Mouse (Mus musculus) embryonic fibroblast, embryonic 13.5 days (primary cell): ENCODE data around the gene Fezf2. TPM values are rescaled to one million over a fixed set of nuclear protein-coding genes. Genes with fewer than 3 reads are reported as not detected.
A peak's percentile ranks its signal among the peaks of the same experiment; 100 is the strongest.

Experiments
- H3K27ac ChIP-seq: 2 replicates; pipeline ENCODE4 v1.5.1; 2012; ENCODE audit warnings: low read length, control low read depth, inconsistent platforms; ENCODE audit not compliant: insufficient read depth
- H3K4me1 ChIP-seq: 2 replicates; pipeline ENCODE4 v1.6.1; 2011; ENCODE audit warnings: low read length; ENCODE audit not compliant: control insufficient read depth, insufficient read depth
- H3K4me3 ChIP-seq: 2 replicates; pipeline ENCODE4 v1.5.1; 2011; ENCODE audit warnings: mild to moderate bottlenecking, control low read depth, low read length; ENCODE audit not compliant: insufficient read depth
- CTCF ChIP-seq: IDR thresholded peaks from 2 replicates; pipeline ENCODE4 v1.5.1; 2011; ENCODE audit warnings: mild to moderate bottlenecking, control low read depth, low read length, moderate library complexity, borderline replicate concordance; ENCODE audit not compliant: insufficient read depth
- POLR2A ChIP-seq: IDR thresholded peaks from 2 replicates; pipeline ENCODE4 v1.6.1; 2011; ENCODE audit warnings: low read depth, mild to moderate bottlenecking, control low read depth, low read length, moderate library complexity
- polyA plus RNA-seq: library from polyadenylated mRNA; stranded (reverse); fragments of >200 nt; gene quantifications from 2 replicates; pipeline ENCODE4 v1.2.4, GENCODE M21; 2011; ENCODE audit warnings: low read depth; ENCODE audit not compliant: missing spikeins, insufficient read length

The Fezf2 gene
- not detected in 2 replicates for polyA plus RNA-seq

DNA sequence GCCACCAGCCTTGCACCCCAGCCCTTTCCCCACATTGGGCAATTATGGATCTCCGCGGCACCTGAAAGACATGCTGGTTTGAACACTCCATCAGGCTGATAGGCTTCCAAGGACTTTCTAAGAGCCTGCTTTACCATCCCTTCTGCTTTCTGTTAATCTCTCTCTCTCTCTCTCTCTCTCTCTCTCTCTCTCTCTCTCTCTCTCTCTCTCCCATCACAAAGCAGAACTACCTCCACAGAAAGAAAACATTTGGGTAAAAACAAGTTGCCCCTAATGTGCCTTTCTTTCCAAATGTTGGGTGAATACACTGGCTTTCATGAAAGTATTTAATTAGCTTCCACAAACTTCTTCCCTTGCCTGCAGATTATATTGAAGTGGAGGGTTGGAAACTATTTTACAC is at the start of gene Fezf2:
Gene Fezf2 (minus strand): TSS at position 101 of the 400 bp plus-strand sequence.
- Histone ChIP-seq H3K4me3 (no peak within 1 kb of the TSS), H3K27ac (no peak within 1 kb of the TSS), H3K4me1 (no peaks in the 10 kb centered on the region)
- TF ChIP-seq POLR2A (no peak), CTCF (no peak)

DNA sequence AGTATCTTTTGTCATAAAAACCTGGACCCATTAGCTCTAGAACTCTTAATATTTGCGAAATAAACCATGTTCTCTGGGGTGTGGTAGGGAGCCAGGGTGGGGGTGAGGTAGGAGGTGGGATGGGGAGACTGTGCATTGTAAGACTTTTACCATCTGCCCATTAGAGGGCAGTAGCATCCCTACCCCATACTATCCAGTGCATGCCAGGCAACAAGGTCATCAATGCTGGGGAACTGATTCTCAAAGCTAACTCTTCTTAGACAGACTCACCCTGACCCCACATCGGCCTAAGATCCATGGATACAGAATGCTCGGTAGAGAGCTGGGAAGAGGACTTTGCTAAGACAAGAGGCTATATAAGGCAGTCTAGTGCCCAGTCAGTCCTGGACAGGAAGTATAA is 49.6 kb upstream of the Fezf2 start:
- TF ChIP-seq CTCF (peak; percentile 24; the same call in 1 of the 2 replicates), POLR2A (no peak)
- Histone ChIP-seq H3K27ac (no peak overlapping the region), H3K4me1 (no peaks in the 10 kb centered on the region), H3K4me3 (no peak overlapping the region)

DNA sequence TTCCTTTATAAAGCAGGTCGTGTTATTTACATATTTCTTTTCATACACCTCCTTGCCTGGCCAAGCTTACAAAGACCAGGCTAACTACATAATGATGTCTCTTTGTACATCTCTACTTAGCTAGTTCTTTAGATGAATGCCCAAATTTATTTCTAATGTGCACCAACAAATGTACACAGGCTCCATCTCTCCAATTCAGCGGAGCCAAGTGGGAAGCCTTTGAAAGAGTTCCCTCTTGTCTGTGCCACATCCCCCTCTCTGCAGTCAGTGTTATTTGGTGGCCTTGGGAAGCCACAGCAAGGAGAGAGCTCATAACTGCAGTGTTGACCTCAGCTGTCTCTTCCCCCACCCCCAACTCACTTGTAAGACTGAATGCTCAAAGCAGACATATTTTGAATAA is 46.3 kb upstream of the Fezf2 start:
- Histone ChIP-seq H3K27ac (no peak overlapping the region), H3K4me3 (no peak overlapping the region), H3K4me1 (no peaks in the 10 kb centered on the region)
- TF ChIP-seq CTCF (no peak), POLR2A (no peak)

DNA sequence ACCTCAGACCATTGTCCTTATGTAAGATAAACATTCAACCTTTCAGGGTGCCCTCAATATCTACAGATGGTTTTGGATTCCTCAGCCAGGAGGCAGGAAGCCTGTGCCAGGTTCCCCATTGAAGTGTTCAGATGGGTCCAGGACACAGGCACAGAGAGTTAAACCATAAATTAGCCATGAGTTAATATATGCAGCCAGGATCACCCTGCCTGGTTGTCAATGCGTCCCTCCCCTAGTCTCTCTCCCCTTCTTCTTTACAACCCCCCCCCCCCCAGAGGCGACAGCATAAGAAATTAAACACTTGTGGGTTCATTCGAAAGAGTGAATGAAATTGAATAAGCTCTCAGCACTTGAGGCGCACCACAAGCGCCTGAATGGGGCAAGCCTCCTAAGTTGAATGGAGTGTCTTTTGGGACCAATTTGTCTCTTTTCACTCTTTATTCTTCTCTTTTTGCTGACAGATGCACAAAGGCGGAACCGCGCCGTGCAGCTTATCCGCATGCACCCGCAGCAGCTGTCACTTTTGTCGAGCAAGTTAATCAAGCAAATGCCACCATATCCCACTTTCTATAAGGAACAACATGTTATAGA is 45.4 kb upstream of the Fezf2 start:
- H3K4me3 ChIP-seq = no peak overlapping the region
- no peak for TF ChIP-seq CTCF
- TF ChIP-seq POLR2A = no peak
- no peaks in the 10 kb centered on the region for H3K4me1 ChIP-seq
- no peak overlapping the region for H3K27ac ChIP-seq

DNA sequence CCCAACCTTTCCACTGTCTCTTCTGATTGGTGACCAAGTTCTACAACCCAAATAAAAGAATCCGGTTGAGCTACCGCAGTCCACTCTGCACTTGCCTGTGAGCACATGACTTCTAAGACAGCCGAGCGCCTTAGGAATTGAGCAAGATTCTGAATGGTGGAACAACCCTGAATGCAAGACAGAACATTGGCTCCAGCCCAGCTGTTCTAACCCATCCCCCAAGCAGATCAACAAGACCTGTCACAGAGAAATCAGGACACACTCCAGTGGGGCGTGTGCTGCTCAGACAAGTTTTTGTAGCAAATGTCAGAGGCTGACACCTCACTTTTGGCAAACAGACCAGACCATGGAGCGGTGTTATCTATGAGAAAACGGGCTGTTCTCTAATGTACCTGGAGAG is 43.2 kb upstream of the Fezf2 start:
- TF ChIP-seq POLR2A (no peak), CTCF (no peak)
- Histone ChIP-seq H3K4me3 (no peak overlapping the region), H3K27ac (no peak overlapping the region), H3K4me1 (no peaks in the 10 kb centered on the region)

DNA sequence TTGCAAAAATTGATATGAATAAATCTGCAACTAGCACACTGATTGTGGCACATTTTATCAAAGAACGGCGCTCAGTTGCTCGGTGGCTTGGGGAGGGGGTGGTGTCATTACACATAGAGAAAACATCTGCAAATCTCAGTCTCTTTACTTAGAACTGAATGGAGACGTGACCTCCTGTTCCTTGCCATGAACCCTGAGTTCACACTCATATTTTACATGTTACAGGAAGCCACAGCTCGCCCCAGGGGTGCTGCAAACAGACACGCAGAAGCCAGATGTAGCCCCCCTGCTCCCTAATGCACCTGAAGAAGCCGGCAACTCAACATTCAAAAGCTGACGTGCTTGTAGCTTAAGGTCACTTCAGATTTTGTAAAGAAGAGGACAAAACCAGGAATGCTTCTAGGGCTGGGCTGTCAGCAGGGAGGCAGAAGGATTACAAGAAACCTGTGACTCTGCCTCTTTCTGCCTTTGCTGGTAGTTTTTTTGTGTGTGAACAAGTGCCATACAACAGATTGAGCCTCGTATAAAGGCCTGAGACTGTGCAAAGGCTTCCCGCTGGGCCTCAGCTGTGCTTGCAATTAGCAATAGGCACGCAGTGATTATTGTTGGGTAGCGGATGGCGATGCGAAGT is 40.9 kb upstream of the Fezf2 start:
- TF ChIP-seq CTCF (no peak), POLR2A (no peak)
- Histone ChIP-seq H3K4me3 (no peak overlapping the region), H3K4me1 (no peaks in the 10 kb centered on the region), H3K27ac (no peak overlapping the region)

DNA sequence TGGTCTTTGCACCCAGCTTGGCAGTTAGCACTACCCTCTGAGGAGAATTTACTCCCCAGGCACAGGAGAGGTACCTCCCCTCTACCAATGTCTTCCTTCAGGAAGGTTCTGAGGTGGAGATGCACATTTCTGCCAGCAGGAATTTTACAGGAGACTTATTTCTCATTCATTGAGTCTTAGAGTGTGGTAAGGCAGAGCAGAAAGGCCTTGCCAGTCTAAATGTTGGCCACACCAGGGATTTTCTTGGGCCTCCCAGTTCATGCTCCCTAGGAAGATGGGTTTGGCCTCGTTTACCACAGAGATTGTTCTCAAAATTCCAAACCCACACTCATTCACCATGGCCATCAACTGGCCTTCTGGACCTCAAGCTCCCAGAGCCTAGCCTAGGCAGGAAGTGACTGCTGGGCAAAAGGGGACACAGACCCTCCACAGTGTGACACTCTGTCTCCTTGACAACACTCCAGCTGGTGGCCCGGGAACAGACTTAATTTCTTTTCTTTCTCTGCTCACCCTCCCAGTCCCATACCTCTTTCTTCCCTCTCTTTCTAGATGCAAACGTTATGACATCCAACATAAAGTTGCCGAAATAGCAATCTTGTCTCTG is 40.3 kb upstream of the Fezf2 start:
- H3K27ac ChIP-seq = no peak overlapping the region
- TF ChIP-seq POLR2A = no peak
- no peak for TF ChIP-seq CTCF
- no peak overlapping the region for H3K4me3 ChIP-seq
- no peaks in the 10 kb centered on the region for H3K4me1 ChIP-seq

DNA sequence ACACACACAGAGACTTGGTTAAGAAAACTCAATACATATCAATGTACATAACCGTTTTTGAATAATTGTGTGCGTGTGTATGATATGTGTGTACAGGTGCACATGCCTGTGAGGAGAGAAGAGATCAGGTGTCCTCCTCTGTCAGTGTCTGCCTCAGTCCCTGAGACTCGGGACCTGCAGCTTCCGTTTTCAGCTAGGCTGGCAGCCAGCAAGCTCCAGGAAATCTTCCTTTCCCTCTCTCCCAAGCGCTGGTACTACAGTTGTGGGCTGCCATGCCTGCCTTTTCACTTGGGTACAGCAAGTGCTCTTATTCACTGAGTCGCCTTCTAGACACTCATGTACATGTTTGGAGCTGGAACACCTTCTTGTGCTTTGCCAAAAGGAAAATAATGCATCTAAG is 39.2 kb upstream of the Fezf2 start:
- Histone ChIP-seq H3K4me3 (no peak overlapping the region), H3K27ac (no peak overlapping the region), H3K4me1 (no peaks in the 10 kb centered on the region)
- TF ChIP-seq CTCF (no peak), POLR2A (no peak)

DNA sequence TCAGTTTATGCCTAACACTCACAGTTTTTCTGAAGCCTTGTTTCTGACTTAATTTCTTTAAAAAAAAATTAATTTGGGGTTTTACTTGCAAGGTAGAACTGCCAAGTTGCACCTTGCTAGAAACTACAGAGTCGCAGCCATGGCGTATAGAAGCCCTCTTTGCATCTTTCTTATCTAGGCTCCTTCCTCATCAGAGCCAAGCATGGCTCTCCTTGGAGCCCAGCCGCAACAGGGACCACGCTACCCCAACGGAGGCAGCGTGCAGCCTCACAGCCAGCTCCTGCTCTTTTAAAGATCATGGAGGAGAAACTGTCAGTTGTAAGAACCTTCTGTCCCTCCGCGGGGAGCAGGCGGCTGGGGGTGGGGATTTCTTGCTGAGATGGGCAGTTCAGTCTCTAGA is 29.9 kb upstream of the Fezf2 start:
- Histone ChIP-seq H3K4me3 (no peak overlapping the region), H3K4me1 (no peaks in the 10 kb centered on the region), H3K27ac (no peak overlapping the region)
- no peak for TF ChIP-seq POLR2A
- TF ChIP-seq CTCF = no peak

DNA sequence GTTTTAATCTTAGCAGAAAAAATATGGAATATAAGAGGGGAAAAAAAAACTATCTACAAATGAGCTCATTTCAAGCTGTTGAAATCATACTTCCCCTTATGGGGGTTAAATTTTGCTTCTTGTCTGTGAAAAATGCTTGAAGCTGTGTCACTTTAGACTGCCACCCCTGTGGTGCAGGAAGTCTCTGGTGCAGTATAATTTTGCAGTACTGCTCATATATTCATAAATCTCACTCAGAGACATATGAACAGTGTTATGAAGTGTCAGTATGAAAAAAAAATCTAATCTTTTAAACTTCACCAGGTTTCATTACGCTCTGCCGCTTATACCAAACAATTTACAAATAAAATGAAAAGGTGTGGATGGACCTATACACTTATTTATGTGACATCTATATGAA is 29.3 kb upstream of the Fezf2 start:
- Histone ChIP-seq H3K4me1 (no peaks in the 10 kb centered on the region), H3K27ac (no peak overlapping the region), H3K4me3 (no peak overlapping the region)
- TF ChIP-seq CTCF = no peak
